Mouse (Mus musculus): ENCODE measurements around the gene Pkd1. TPM values are rescaled to one million over a fixed set of nuclear protein-coding genes. Genes with fewer than 3 reads are reported as not detected.
A peak's percentile ranks its signal among the peaks of the same experiment; 100 is the strongest.

The Pkd1 gene
- total RNA-seq, 1 experiment from 2014 or later: 9.1 TPM

GRCm38 (mm10) chr17:24560301-24561028, 10.8 kb downstream of the Pkd1 start:
- ATAC-seq (replicated peaks; ENCODE audit: insufficient number of reproducible peaks, low FRiP score, low TSS enrichment, poor library complexity, severe bottlenecking): no peak

DNA sequence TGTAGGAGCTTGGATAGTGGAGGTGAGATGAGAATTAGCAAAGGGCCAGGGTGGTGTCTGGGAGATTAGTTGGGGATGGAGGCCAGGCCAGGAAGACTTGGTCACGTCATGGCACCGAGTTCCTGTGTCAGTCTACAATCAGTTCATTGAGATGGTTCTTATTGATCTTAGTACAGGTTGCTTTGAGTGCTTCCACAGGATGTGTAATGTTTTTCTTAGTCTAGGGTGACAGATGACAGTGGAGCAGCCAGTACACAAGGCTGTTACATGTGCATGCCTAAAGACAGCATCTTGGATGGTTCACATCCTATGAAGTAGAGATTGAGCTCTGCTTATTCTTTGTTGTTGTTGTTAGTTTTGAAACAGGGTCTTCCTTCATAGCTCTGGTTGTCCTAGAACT, 12.0 kb downstream of the Pkd1 start:
- no peak for ATAC-seq (replicated peaks; ENCODE audit: insufficient number of reproducible peaks, low FRiP score, low TSS enrichment, poor library complexity, severe bottlenecking)

DNA sequence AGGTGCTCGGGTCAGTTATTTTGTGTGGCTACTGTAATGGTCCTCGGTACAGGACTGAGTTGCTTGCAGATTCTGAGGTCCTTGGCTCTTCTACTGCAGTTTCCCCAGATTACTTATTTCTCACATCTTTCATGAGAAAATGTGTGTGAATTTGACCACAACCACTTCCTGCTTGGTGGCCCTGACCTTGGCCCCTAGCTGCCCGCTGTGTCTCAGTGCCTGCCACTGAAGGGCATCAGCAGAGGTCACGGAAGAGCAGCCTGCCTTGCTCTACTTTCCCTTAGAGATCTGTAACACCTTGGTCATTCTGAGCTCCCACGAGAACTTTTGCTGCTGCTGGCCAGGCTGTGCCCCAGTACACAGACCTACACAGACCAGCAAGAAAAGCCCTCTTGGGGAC, 14.0 kb downstream of the Pkd1 start:
- ATAC-seq (replicated peaks; ENCODE audit: insufficient number of reproducible peaks, low FRiP score, low TSS enrichment, poor library complexity, severe bottlenecking): 0 out of 2 replicates have a peak, but pooled peaks have one; percentile 29

- ATAC-seq (replicated peaks; ENCODE audit: insufficient number of reproducible peaks, low FRiP score, low TSS enrichment, poor library complexity, severe bottlenecking): no peak
Observed at GRCm38 (mm10) chr17:24564422-24564821, 14.8 kb downstream of the Pkd1 start.

DNA sequence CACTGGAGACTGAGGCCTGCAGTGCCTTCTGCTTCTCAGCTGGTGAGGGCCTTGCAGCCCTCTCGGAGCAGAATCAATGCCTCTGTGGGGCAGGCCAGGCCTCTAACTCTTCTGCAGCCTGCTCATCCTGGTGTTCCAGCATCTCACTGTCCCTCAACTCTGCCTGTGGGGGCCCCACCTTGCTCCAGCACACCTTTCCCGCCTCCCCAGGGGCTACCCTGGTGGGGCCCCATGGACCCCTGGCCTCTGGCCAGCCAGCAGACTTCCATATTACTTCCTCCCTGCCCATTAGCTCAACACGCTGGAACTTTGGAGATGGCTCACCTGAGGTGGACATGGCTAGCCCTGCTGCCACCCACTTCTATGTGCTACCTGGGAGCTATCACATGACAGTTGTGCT, 15.5 kb downstream of the Pkd1 start:
- no peak for ATAC-seq (replicated peaks; ENCODE audit: insufficient number of reproducible peaks, low FRiP score, low TSS enrichment, poor library complexity, severe bottlenecking)

DNA sequence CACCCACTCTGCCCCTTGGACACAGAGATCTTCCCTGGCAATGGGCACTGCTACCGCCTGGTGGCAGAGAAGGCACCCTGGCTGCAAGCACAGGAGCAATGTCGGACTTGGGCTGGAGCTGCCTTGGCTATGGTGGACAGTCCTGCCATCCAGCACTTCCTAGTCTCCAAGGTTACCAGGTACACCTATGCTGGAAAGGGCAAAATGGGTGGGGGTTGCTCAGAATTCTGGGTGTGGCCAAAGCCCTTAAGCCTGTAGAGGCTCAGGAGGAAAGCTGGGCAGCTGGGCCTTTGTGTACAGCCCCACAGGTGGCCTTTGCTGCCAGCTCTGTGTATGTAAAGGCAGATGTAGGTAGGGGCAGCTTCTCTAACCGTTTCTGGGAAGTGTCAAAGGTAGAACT, 16.2 kb downstream of the Pkd1 start:
- ATAC-seq (replicated peaks; ENCODE audit: insufficient number of reproducible peaks, low FRiP score, low TSS enrichment, poor library complexity, severe bottlenecking): no peak

GRCm38 (mm10) chr17:24567034-24567779, 17.6 kb downstream of the Pkd1 start:
- no peak for ATAC-seq (replicated peaks; ENCODE audit: insufficient number of reproducible peaks, low FRiP score, low TSS enrichment, poor library complexity, severe bottlenecking)

GRCm38 (mm10) chr17:24569837-24570236, 20.2 kb downstream of the Pkd1 start:
- no peak for ATAC-seq (replicated peaks; ENCODE audit: insufficient number of reproducible peaks, low FRiP score, low TSS enrichment, poor library complexity, severe bottlenecking)

- no peak for ATAC-seq (replicated peaks; ENCODE audit: insufficient number of reproducible peaks, low FRiP score, low TSS enrichment, poor library complexity, severe bottlenecking)
Observed at GRCm38 (mm10) chr17:24572651-24573245, 23.1 kb downstream of the Pkd1 start.

- ATAC-seq (replicated peaks; ENCODE audit: insufficient number of reproducible peaks, low FRiP score, low TSS enrichment, poor library complexity, severe bottlenecking): no peak
Observed at GRCm38 (mm10) chr17:24573811-24574210, 24.2 kb downstream of the Pkd1 start.

GRCm38 (mm10) chr17:24579532-24579931, 29.9 kb downstream of the Pkd1 start:
- no peak for ATAC-seq (replicated peaks; ENCODE audit: insufficient number of reproducible peaks, low FRiP score, low TSS enrichment, poor library complexity, severe bottlenecking)

DNA sequence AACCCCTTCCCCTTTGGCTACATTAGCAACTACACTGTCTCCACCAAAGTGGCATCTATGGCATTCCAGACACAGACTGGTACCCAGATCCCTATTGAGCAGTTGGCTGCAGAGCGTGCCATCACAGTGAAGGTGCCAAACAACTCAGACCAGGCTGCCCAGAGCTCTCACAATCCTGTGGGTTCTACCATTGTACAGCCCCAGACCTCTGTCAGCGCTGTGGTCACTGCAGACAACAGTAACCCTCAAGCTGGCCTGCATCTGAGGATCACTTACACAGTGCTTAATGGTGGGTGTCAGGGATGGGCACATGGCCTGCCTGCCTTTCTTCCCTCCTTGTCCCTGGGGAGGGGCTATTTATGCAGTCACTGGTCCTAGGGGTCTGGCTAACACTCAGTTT, 30.7 kb downstream of the Pkd1 start:
- ATAC-seq (replicated peaks; ENCODE audit: insufficient number of reproducible peaks, low FRiP score, low TSS enrichment, poor library complexity, severe bottlenecking): no peak

GRCm38 (mm10) chr17:24583599-24584460, 34.2 kb downstream of the Pkd1 start:
- ATAC-seq (replicated peaks; ENCODE audit: insufficient number of reproducible peaks, low FRiP score, low TSS enrichment, poor library complexity, severe bottlenecking): 0 out of 2 replicates have a peak, but pooled peaks have one; percentile 59

DNA sequence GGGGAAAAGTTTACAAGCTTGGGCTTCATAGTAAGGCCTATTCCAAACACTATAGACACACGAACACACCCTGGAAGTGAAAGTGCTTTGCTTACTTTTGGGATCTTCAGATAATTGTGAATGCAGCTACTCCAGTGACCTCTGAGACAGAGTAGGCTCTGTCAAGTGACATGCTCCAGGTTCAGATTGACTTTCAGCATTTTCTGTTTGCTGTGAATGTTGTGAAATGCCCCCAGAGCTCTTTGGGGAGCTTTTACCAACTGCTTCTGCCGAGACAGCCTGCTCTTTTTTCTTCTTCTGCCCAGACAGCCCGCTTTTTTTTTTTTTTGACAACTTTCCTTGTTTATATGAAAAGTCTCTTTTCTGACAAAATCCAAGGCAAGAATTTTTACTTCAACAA, 34.9 kb downstream of the Pkd1 start:
- no peak for ATAC-seq (replicated peaks; ENCODE audit: insufficient number of reproducible peaks, low FRiP score, low TSS enrichment, poor library complexity, severe bottlenecking)

- no peak for ATAC-seq (replicated peaks; ENCODE audit: insufficient number of reproducible peaks, low FRiP score, low TSS enrichment, poor library complexity, severe bottlenecking)
Observed at GRCm38 (mm10) chr17:24586532-24586931, 36.9 kb downstream of the Pkd1 start.

DNA sequence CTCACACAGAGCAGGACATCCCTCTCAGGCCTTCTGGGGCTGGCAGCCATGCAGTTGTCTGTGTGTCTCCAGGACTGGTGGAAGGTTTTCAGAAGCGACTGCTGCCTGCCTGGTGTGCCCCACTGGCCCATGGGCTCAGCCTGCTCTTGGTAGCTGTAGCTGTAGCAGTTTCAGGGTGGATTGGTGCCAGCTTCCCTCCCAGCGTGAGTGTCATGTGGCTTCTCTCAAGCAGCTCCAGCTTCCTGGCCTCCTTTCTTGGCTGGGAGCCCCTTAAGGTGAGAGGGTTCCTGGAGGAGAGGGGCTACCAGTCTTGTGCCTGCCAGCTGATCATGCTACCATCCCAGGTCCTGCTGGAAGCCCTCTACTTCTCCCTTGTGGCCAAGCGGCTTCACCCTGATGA, 41.3 kb downstream of the Pkd1 start:
- ATAC-seq (replicated peaks; ENCODE audit: insufficient number of reproducible peaks, low FRiP score, low TSS enrichment, poor library complexity, severe bottlenecking): no peak

DNA sequence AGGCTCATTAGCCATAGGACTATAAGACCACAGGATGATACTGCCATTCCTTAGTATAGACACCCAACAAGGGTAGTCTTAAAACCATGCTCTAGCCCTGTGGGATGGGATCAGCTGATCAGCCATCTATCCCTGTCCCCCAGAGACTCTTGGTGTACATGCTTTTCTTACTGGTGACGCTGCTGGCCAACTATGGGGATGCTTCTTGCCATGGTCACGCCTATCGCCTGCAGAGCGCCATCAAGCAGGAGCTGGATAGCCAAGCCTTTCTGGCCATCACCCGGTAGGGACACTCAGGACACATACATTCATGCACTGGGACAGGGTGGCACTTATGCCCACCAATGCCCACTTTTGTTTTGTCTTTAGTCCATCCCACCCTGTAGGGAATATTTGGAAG, 42.1 kb downstream of the Pkd1 start:
- ATAC-seq (replicated peaks; ENCODE audit: insufficient number of reproducible peaks, low FRiP score, low TSS enrichment, poor library complexity, severe bottlenecking): no peak

DNA sequence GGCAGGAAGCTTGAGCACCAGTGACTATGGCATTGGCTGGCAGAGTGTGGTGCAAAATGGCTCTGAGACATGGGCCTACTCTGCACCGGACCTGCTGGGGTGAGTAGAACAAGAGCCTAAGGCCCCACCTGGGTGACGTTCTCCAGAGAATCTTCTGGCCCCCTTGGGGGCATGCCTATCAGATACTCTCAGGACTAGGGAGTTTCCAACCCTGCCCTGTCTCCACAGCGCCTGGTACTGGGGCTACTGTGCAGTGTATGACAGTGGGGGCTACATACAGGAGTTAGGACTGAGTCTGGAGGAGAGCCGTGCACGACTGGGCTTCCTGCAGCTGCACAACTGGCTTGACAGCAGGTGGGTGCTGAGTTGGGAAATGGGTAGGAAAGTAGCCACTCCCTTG, 43.6 kb downstream of the Pkd1 start:
- no peak for ATAC-seq (replicated peaks; ENCODE audit: insufficient number of reproducible peaks, low FRiP score, low TSS enrichment, poor library complexity, severe bottlenecking)

Data from monocyte, adult 5-6 weeks (primary cell).